Comparison of ENCODE assay signal across 31 mouse cellular contexts in the genomic region with DNA sequence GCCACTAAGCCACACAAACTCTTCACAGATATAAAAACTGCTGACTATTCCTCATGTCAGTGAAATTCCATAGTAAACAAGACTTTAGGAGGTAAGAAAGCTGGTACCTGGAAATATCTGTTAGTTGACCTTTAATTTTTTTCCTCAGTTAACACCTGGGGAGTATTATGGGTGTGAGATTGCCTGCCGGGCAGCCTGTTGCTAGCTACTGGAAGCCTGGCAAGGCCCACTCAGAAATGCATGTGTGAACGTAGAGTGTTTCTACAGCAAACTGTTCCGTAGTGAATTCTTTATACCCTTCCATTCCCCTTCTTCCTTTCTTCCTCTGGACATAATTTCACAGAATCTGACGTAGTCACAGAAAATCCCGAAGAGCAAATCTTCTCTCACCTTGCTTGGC. TPM values are rescaled to one million over a fixed set of nuclear protein-coding genes. Genes with fewer than 3 reads are reported as not detected.
"Had no signal": no experiment of that assay in that cellular context is flagged by ENCODE, and none has a peak within 500 bp of the region (broad histone marks: within the 10 kb centered on the region; RNA-seq: fewer than 3 reads in every experiment).

No protein-coding gene starts in this region.

- H3K27ac ChIP-seq: heart, adult 2 months; heart, embryonic 13.5 days; heart, embryonic 15.5 days; hindbrain, embryonic 13.5 days; hindbrain, embryonic 15.5 days; hindbrain, postnatal 0 days; kidney, embryonic 15.5 days; kidney, postnatal 0 days; limb, embryonic 13.5 days; limb, embryonic 15.5 days; liver, embryonic 12.5 days; liver, embryonic 14.5 days had no signal

- DNase-seq: gastrocnemius, postnatal 14 days; gastrocnemius, postnatal 36 days; heart, adult 11 months; heart, adult 2 months; heart, postnatal 14 days; heart, postnatal 36 days; kidney, adult 11 months; kidney, adult 2 months; kidney, adult 9 months; kidney, postnatal 14 days; kidney, postnatal 36 days; layer of hippocampus, adult 9-11 months; layer of hippocampus, postnatal 36 days; left cerebral cortex, postnatal 4 days had no signal

- H3K4me3 ChIP-seq: heart, adult 2 months; heart, embryonic 13.5 days; heart, embryonic 15.5 days; hindbrain, embryonic 13.5 days; hindbrain, embryonic 15.5 days; kidney, embryonic 15.5 days; limb, embryonic 13.5 days; limb, embryonic 15.5 days; liver, embryonic 12.5 days had no signal

- H3K4me1 ChIP-seq: heart, embryonic 13.5 days; heart, embryonic 15.5 days; hindbrain, embryonic 13.5 days; hindbrain, embryonic 15.5 days; kidney, embryonic 15.5 days; limb, embryonic 13.5 days; limb, embryonic 15.5 days; liver, embryonic 12.5 days had no signal

- H3K27me3 ChIP-seq: heart, embryonic 13.5 days; heart, embryonic 15.5 days; hindbrain, embryonic 13.5 days; hindbrain, embryonic 15.5 days; kidney, embryonic 15.5 days; limb, embryonic 13.5 days; limb, embryonic 15.5 days; liver, embryonic 12.5 days had no signal

- ATAC-seq: hindbrain, postnatal 0 days; intestine, embryonic 16.5 days; liver, embryonic 12.5 days had no signal

RNA-seq across cellular contexts. Expression of gene Gabrg2, which starts 55.2 kb away (rescaled TPM):
- polyA plus RNA-seq: gonadal fat pad, adult 2 months; heart, adult 2 months; heart, postnatal 0 days; limb, embryonic 11.5 days; liver, adult 2 months; liver, embryonic 12.5 days; liver, embryonic 14.5 days; liver, embryonic 16.5 days had no signal
